Mouse (Mus musculus) brain, embryonic 14.5 days (tissue): ENCODE results near the gene Olfr641.

ENCODE experiments used
- CTCF ChIP-seq: fragments of 200-500 bp; IDR thresholded peaks from 2 replicates; pipeline ENCODE4 v1.5.1; 2012; ENCODE audit warnings: inconsistent platforms, mild to moderate bottlenecking, moderate library complexity, borderline replicate concordance; ENCODE audit not compliant: insufficient read depth, insufficient read length; ENCODE audit errors: extremely low read depth
- POLR2A ChIP-seq: fragments of 200-500 bp; IDR thresholded peaks from 2 replicates; pipeline ENCODE4 v1.6.1; 2012; ENCODE audit warnings: mild to moderate bottlenecking, inconsistent platforms, borderline replicate concordance; ENCODE audit not compliant: poor library complexity, insufficient read depth, insufficient read length, severe bottlenecking; ENCODE audit errors: extremely low read depth

- TF ChIP-seq POLR2A, result no peak
- TF ChIP-seq CTCF, result no peak
Measured at GRCm38 (mm10) chr7:104085365-104085764, 50.1 kb downstream of the Olfr641 start, which contains the start of gene Olfr645.
